Mouse (Mus musculus) myocyte (in vitro differentiated cells): ENCODE measurements around the gene Hipk3.

Experiments
- CEBPB ChIP-seq: IDR thresholded peaks from 2 replicates; pipeline ENCODE4 v1.6.1; 2011; ENCODE audit warnings: mild to moderate bottlenecking, moderate library complexity; ENCODE audit not compliant: poor library complexity, insufficient read depth, severe bottlenecking
- E2F4 ChIP-seq: IDR thresholded peaks from one replicate; pipeline ENCODE4 v1.6.1; 2011; ENCODE audit warnings: mild to moderate bottlenecking, control low read depth, moderate library complexity; ENCODE audit not compliant: insufficient read depth
- MAX ChIP-seq: IDR thresholded peaks from one replicate; pipeline ENCODE4 v1.6.1; 2011; ENCODE audit warnings: low read depth, mild to moderate bottlenecking, control low read depth
- MYOD1 ChIP-seq, 3 experiments: IDR thresholded peaks; one replicate each; pipeline ENCODE4 v1.6.1; 2011; ENCODE audit warnings: control low read depth in 2 of 3, low read depth in 2 of 3, mild to moderate bottlenecking in 2 of 3, moderate library complexity in 1 of 3; ENCODE audit not compliant: insufficient read length in 2 of 3, control insufficient read depth in 1 of 3
- MYOG ChIP-seq, 3 experiments: IDR thresholded peaks; one replicate each; pipeline ENCODE4 v1.6.1; 2011; ENCODE audit warnings: control low read depth in 2 of 3, low read depth in 2 of 3, mild to moderate bottlenecking in 2 of 3; ENCODE audit not compliant: insufficient read length in 2 of 3, control insufficient read depth in 1 of 3, insufficient read depth in 1 of 3
- POLR2A ChIP-seq: IDR thresholded peaks from one replicate; pipeline ENCODE4 v1.6.1; 2011; ENCODE audit warnings: low read depth, mild to moderate bottlenecking, control low read depth, moderate library complexity; ENCODE audit not compliant: insufficient read length
- POLR2AphosphoS2 ChIP-seq: IDR thresholded peaks from one replicate; pipeline ENCODE4 v1.6.1; 2011; ENCODE audit warnings: low read depth, control low read depth; ENCODE audit not compliant: insufficient read length
- REST ChIP-seq: IDR thresholded peaks from one replicate; pipeline ENCODE4 v1.6.1; 2011; ENCODE audit warnings: mild to moderate bottlenecking, control low read depth, moderate library complexity; ENCODE audit not compliant: insufficient read depth, insufficient read length
- SRF ChIP-seq: IDR thresholded peaks from one replicate; pipeline ENCODE4 v1.6.1; 2011; ENCODE audit warnings: low read depth; ENCODE audit not compliant: control insufficient read depth, insufficient read length
- TCF12 ChIP-seq: IDR thresholded peaks from one replicate; pipeline ENCODE4 v1.6.1; 2011; ENCODE audit warnings: mild to moderate bottlenecking, control low read depth; ENCODE audit not compliant: poor library complexity, insufficient read depth, severe bottlenecking
- TCF3 ChIP-seq: IDR thresholded peaks from one replicate; pipeline ENCODE4 v1.6.1; 2011; ENCODE audit warnings: low read depth, control low read depth; ENCODE audit not compliant: insufficient read length
- USF1 ChIP-seq: IDR thresholded peaks from one replicate; pipeline ENCODE4 v1.6.1; 2011; ENCODE audit warnings: low read depth, mild to moderate bottlenecking, control low read depth, moderate library complexity

DNA sequence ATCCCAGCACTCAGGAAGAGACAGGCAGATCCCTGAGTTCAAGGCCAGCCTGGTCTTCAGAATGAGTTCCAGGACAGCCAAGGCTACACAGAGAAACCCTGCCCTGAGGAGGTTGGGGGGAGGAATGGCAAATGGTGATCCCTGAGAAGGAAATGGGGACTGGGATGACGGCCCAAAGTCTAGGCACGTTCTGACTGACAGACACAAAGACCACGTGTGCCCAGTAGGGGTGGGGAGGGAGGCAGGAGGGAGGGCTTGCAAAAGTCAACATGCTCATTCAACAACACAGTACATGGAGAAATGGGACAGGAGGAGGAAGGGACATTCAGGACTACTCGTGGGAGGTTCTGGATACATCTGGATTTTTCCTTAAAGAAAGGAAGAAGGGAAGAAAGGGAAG lies 81.8 kb downstream of the Hipk3 start:
- TF ChIP-seq MAX = no peak
- no peak for TF ChIP-seq TCF12
- no peak for TF ChIP-seq USF1
- no peak for TF ChIP-seq POLR2A
- TF ChIP-seq POLR2AphosphoS2 = no peak
- no peak for TF ChIP-seq E2F4
- no peak for TF ChIP-seq MYOD1 (IDR thresholded peaks at IDR 0.05; ENCODE audit: control insufficient read depth in 1 of 3, insufficient read length in 2 of 3, low read depth in 2 of 3)
- TF ChIP-seq MYOG (IDR thresholded peaks at IDR 0.05; ENCODE audit: control insufficient read depth in 1 of 3, insufficient read depth in 1 of 3, insufficient read length in 2 of 3, low read depth in 2 of 3) = no peak
- TF ChIP-seq CEBPB = no peak
- TF ChIP-seq TCF3 = no peak
- TF ChIP-seq REST = no peak
- TF ChIP-seq SRF = no peak
